Mouse (Mus musculus) neural tube, embryonic 15.5 days (tissue): ENCODE results near the gene Gmppb. TPM values are rescaled to one million over a fixed set of nuclear protein-coding genes. Genes with fewer than 3 reads are reported as not detected.
A peak's percentile ranks its signal among the peaks of the same experiment; 100 is the strongest.

Experiments used
- ATAC-seq: fragments of 200-750 bp; cut with Nextera tagmentation; 2 replicates; pipeline ENCODE4 v1.8.0; 2017; ENCODE audit warnings: mild to moderate bottlenecking, moderate TSS enrichment, moderate library complexity; ENCODE audit not compliant: low FRiP score
- H3K27ac ChIP-seq: fragments of 300-500 bp; sonication (generic); replicated peaks from 2 replicates; pipeline ENCODE4 v1.5.1; 2015; ENCODE audit warnings: mild to moderate bottlenecking, inconsistent platforms
- H3K27me3 ChIP-seq: fragments of 300-500 bp; sonication (generic); replicated peaks from 2 replicates; pipeline ENCODE4 v1.6.1; 2015; ENCODE audit warnings: inconsistent platforms
- H3K36me3 ChIP-seq: fragments of 300-500 bp; sonication (generic); 2 replicates; pipeline ENCODE4 v1.6.1; 2015; ENCODE audit warnings: inconsistent platforms
- H3K4me1 ChIP-seq: fragments of 300-500 bp; sonication (generic); 2 replicates; pipeline ENCODE4 v1.6.1; 2015; ENCODE audit warnings: inconsistent platforms
- H3K4me2 ChIP-seq: fragments of 300-500 bp; sonication (generic); 2 replicates; pipeline ENCODE4 v1.6.1; 2015; ENCODE audit warnings: inconsistent platforms, mild to moderate bottlenecking, moderate library complexity
- H3K4me3 ChIP-seq: fragments of 300-500 bp; sonication (generic); replicated peaks from 2 replicates; pipeline ENCODE4 v1.5.1; 2015; ENCODE audit warnings: mild to moderate bottlenecking, inconsistent platforms
- H3K9ac ChIP-seq: fragments of 300-500 bp; sonication (generic); replicated peaks from 2 replicates; pipeline ENCODE4 v1.6.1; 2015; ENCODE audit warnings: mild to moderate bottlenecking, inconsistent platforms
- H3K9me3 ChIP-seq: fragments of 300-500 bp; sonication (generic); replicated peaks from 2 replicates; pipeline ENCODE4 v1.6.1; 2016; ENCODE audit warnings: inconsistent platforms
- WGBS: fragments of 180-500 bp; shearing (Covaris S2); methylation state at CpG from one replicate; pipeline ENCODE4 v1.1.7; 2015; ENCODE audit warnings: mixed read lengths; 5-methylcytosine and 5-hydroxymethylcytosine counted together
- polyA plus RNA-seq: library from polyadenylated mRNA; unstranded; fragments of >200 nt; fragmentation: Nextera tagmentation; extraction: Ambion mirVana; gene quantifications from 2 replicates; pipeline ENCODE4 v1.2.1, GENCODE M21; 2015

The Gmppb gene
- polyA plus RNA-seq, 1 experiment from 2014 or later: 22.0 TPM

GRCm38 (mm10) chr9:108027867-108028266 lies 21.2 kb upstream of the Gmppb start:
- no peak for ATAC-seq
- no peak overlapping the region for H3K9ac ChIP-seq
- no peaks in the 10 kb centered on the region for H3K4me1 ChIP-seq
- no peak overlapping the region for H3K4me3 ChIP-seq
- H3K9me3 ChIP-seq: no peaks in the 10 kb centered on the region
- no peak overlapping the region for H3K4me2 ChIP-seq
- H3K27ac ChIP-seq: no peak overlapping the region
- WGBS: over 99% methylated on average over 3 of the region's 3 CpGs
- peaks cover 48% of the 10 kb centered on the region for H3K36me3 ChIP-seq
- H3K27me3 ChIP-seq: no peaks in the 10 kb centered on the region

GRCm38 (mm10) chr9:108032126-108032525 lies 16.9 kb upstream of the Gmppb start:
- H3K27me3 ChIP-seq: no peaks in the 10 kb centered on the region
- H3K36me3 ChIP-seq: peaks cover 45% of the 10 kb centered on the region
- 90% methylated on average over 5 of the region's 5 CpGs for WGBS
- ATAC-seq: no peak
- no peaks in the 10 kb centered on the region for H3K9me3 ChIP-seq
- H3K4me1 ChIP-seq: no peaks in the 10 kb centered on the region
- H3K4me2 ChIP-seq: no peak overlapping the region
- H3K27ac ChIP-seq: no peak overlapping the region
- H3K4me3 ChIP-seq: no peak overlapping the region
- no peak overlapping the region for H3K9ac ChIP-seq

GRCm38 (mm10) chr9:108035331-108036156 lies 13.5 kb upstream of the Gmppb start:
- Histone ChIP-seq H3K4me3 (no peak overlapping the region), H3K4me2 (no peak overlapping the region), H3K9ac (no peak overlapping the region), H3K27me3 (no peaks in the 10 kb centered on the region), H3K4me1 (no peaks in the 10 kb centered on the region), H3K27ac (no peak overlapping the region), H3K36me3 (peaks cover 56% of the 10 kb centered on the region), H3K9me3 (no peaks in the 10 kb centered on the region)
- ATAC-seq: no peak
- WGBS: 94% methylated on average over 2 of the region's 2 CpGs

GRCm38 (mm10) chr9:108044751-108045492 lies 4.1 kb upstream of the Gmppb start:
- no peak overlapping the region for H3K9ac ChIP-seq
- WGBS: 95% methylated on average over 8 of the region's 8 CpGs
- no peak overlapping the region for H3K4me3 ChIP-seq
- H3K4me1 ChIP-seq: peaks cover 16% of the 10 kb centered on the region
- no peak overlapping the region for H3K27ac ChIP-seq
- H3K4me2 ChIP-seq: no peak overlapping the region
- ATAC-seq: no peak
- no peaks in the 10 kb centered on the region for H3K9me3 ChIP-seq
- H3K27me3 ChIP-seq: no peaks in the 10 kb centered on the region
- H3K36me3 ChIP-seq: peaks cover 63% of the 10 kb centered on the region

GRCm38 (mm10) chr9:108046582-108046981 lies 2.5 kb upstream of the Gmppb start:
- Histone ChIP-seq H3K36me3 (peaks cover 64% of the 10 kb centered on the region), H3K9me3 (no peaks in the 10 kb centered on the region), H3K9ac (no peak overlapping the region), H3K27ac (no peak overlapping the region), H3K4me2 (no peak overlapping the region), H3K4me1 (peaks cover 25% of the 10 kb centered on the region), H3K4me3 (no peak overlapping the region), H3K27me3 (no peaks in the 10 kb centered on the region)
- 95% methylated on average over 4 of the region's 4 CpGs for WGBS
- ATAC-seq: no peak

- Histone ChIP-seq H3K9me3 (no peaks in the 10 kb centered on the region), H3K4me1 (peaks cover 34% of the 10 kb centered on the region), H3K4me3 (peak overlapping the region; percentile 76), H3K36me3 (peaks cover 53% of the 10 kb centered on the region), H3K27me3 (no peaks in the 10 kb centered on the region), H3K27ac (peak overlapping the region; percentile 80), H3K9ac (peak overlapping the region; percentile 49), H3K4me2 (peak overlapping the region; percentile 96)
- no peak for ATAC-seq
- 50% methylated on average over 17 of the region's 17 CpGs for whole genome bisulfite sequencing
These were observed 1.2 kb upstream of the Gmppb start for GRCm38 (mm10) chr9:108047601-108048565.

- Histone ChIP-seq H3K36me3 (peaks cover 48% of the 10 kb centered on the region), H3K4me3 (peak overlapping the region; percentile 76), H3K9ac (peak overlapping the region; percentile 49), H3K4me1 (peaks cover 40% of the 10 kb centered on the region), H3K4me2 (peak overlapping the region; percentile 96), H3K27ac (peak overlapping the region; percentile 80), H3K27me3 (no peaks in the 10 kb centered on the region), H3K9me3 (no peaks in the 10 kb centered on the region)
- under 1% methylated on average over 19 of the region's 19 CpGs for WGBS
- ATAC-seq: peak; percentile 29
These were observed 481 bp upstream of the Gmppb start for GRCm38 (mm10) chr9:108048566-108048955.

GRCm38 (mm10) chr9:108049561-108050251 lies 664 bp downstream of the Gmppb start:
- WGBS: 40% methylated on average over 15 of the region's 15 CpGs
- H3K27me3 ChIP-seq: no peaks in the 10 kb centered on the region
- peaks cover 40% of the 10 kb centered on the region for H3K4me1 ChIP-seq
- H3K9ac ChIP-seq: peak overlapping the region; percentile 69
- peaks cover 56% of the 10 kb centered on the region for H3K36me3 ChIP-seq
- H3K4me2 ChIP-seq: peak overlapping the region; percentile 96
- peak; percentile 7 for ATAC-seq
- H3K9me3 ChIP-seq: no peaks in the 10 kb centered on the region
- H3K27ac ChIP-seq: peak overlapping the region; percentile 80
- peak overlapping the region; percentile 76 for H3K4me3 ChIP-seq

GRCm38 (mm10) chr9:108051184-108051930 lies 2.3 kb downstream of the Gmppb start:
- H3K36me3 ChIP-seq: peaks cover 55% of the 10 kb centered on the region

GRCm38 (mm10) chr9:108051931-108052220 lies 2.8 kb downstream of the Gmppb start:
- Histone ChIP-seq H3K4me1 (peaks cover 40% of the 10 kb centered on the region), H3K27ac (no peak overlapping the region), H3K27me3 (no peaks in the 10 kb centered on the region), H3K4me3 (no peak overlapping the region), H3K9me3 (no peaks in the 10 kb centered on the region), H3K4me2 (no peak overlapping the region), H3K9ac (no peak overlapping the region), H3K36me3 (peaks cover 55% of the 10 kb centered on the region)
- no peak for ATAC-seq
- WGBS: 88% methylated on average over 4 of the region's 4 CpGs

More at GRCm38 (mm10) chr9:108051184-108051930, 2.3 kb downstream of the Gmppb start:
- H3K27ac ChIP-seq: no peak overlapping the region
- no peaks in the 10 kb centered on the region for H3K9me3 ChIP-seq
- H3K4me1 ChIP-seq: peaks cover 40% of the 10 kb centered on the region
- no peak overlapping the region for H3K9ac ChIP-seq
- no peak overlapping the region for H3K4me2 ChIP-seq
- H3K27me3 ChIP-seq: no peaks in the 10 kb centered on the region
- 96% methylated on average over 15 of the region's 15 CpGs for WGBS
- no peak for ATAC-seq
- H3K4me3 ChIP-seq: no peak overlapping the region
